ENCODE assay signal across 14 mouse cellular contexts in the genomic region with DNA sequence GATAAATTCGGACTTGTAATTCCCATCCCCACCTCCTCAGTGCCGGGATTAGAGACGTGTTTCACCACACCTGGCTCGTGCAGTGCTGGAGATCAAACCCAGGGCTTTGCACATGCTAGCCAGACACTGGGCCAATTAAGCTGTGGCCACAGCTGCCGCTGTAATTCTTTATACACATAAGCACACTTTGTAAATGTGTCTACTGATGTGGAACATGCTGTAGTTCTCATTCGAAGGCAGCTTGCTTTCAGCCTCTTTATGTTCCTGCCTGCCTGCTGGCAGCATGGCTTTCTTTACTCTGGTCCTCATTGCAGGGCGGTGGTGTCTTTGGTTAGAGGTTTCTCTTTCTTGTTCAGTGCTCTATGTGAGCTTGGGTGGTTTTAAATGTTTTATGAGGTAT. TPM values are rescaled to one million over a fixed set of nuclear protein-coding genes. Genes with fewer than 3 reads are reported as not detected.
A peak's percentile ranks its signal among the peaks of the same experiment; 100 is the strongest.
DNase-seq lines count a peak whose midpoint lies in the region; ATAC-seq and TF ChIP-seq lines count a peak whose summit lies in the region.
"Had no signal": no experiment of that assay in that cellular context is flagged by ENCODE, and none has a peak within 500 bp of the region (broad histone marks: within the 10 kb centered on the region; RNA-seq: fewer than 3 reads in every experiment).

No protein-coding gene starts in this region.

- peak; percentile 47 for DNase-seq in embryo, embryonic 10 days (ENCODE audit: low spot score)
- no peak for DNase-seq in embryo, embryonic 9.5 days (ENCODE audit: extremely low spot score)
- no peak for DNase-seq in limb, embryonic 10.5 days (ENCODE audit: low spot score)
- DNase-seq in midbrain, postnatal 0 days (ENCODE audit: low spot score), result peak; percentile 49
- DNase-seq in right cerebral cortex, postnatal 4 days, result no peak
- no peak for DNase-seq in layer of hippocampus, adult 8-10 months (ENCODE audit: low spot score in 2 of 2)
- no peak for DNase-seq in adrenal gland, postnatal 14 days
- DNase-seq: adrenal gland, postnatal 36 days; cerebellum, adult 11-12 months; kidney, postnatal 4 days; liver, postnatal 0 days had no signal

- TF ChIP-seq CTCF in midbrain, postnatal 0 days (IDR thresholded peaks at IDR 0.05), result no peak

- peak overlapping the region; percentile 70 for H3K27ac ChIP-seq in forebrain, embryonic 13.5 days
- H3K27ac ChIP-seq in limb, embryonic 10.5 days, result 0 out of 2 replicates have a peak overlapping the region, but pooled peaks have one; percentile 15
- no peak overlapping the region for H3K27ac ChIP-seq in midbrain, postnatal 0 days (ENCODE audit: low read depth, low read length)
- H3K27ac ChIP-seq: embryonic facial prominence, embryonic 13.5 days; heart, embryonic 10.5 days had no signal

- ATAC-seq in forebrain, embryonic 13.5 days, result peak; percentile 90
- ATAC-seq in midbrain, postnatal 0 days (ENCODE audit: low FRiP score), result no peak
- ATAC-seq: liver, postnatal 0 days had no signal

- H3K9ac ChIP-seq in forebrain, embryonic 13.5 days, result no peak overlapping the region
- no peak overlapping the region for H3K9ac ChIP-seq in midbrain, postnatal 0 days (replicated peaks; ENCODE audit: low read length, poor library complexity, severe bottlenecking)
- H3K9ac ChIP-seq: embryonic facial prominence, embryonic 13.5 days; liver, postnatal 0 days had no signal

- 0 out of 2 replicates have a peak overlapping the region, but pooled peaks have one; percentile 6 for H3K4me2 ChIP-seq in forebrain, embryonic 13.5 days
- H3K4me2 ChIP-seq in midbrain, postnatal 0 days (ENCODE audit: low read depth, low read length, poor library complexity, severe bottlenecking), result no peak overlapping the region
- H3K4me2 ChIP-seq: embryonic facial prominence, embryonic 13.5 days had no signal

- no peak overlapping the region for H3K4me3 ChIP-seq in forebrain, embryonic 13.5 days
- H3K4me3 ChIP-seq in limb, embryonic 10.5 days, result no peak overlapping the region
- H3K4me3 ChIP-seq in midbrain, postnatal 0 days (ENCODE audit: low read depth, low read length), result no peak overlapping the region
- H3K4me3 ChIP-seq: embryonic facial prominence, embryonic 13.5 days; heart, embryonic 10.5 days had no signal

- no peaks in the 10 kb centered on the region for H3K9me3 ChIP-seq in forebrain, embryonic 13.5 days (replicated peaks)
- H3K9me3 ChIP-seq in limb, embryonic 10.5 days (replicated peaks), result no peaks in the 10 kb centered on the region
- H3K9me3 ChIP-seq in midbrain, postnatal 0 days (ENCODE audit: low read length), result no peaks in the 10 kb centered on the region
- H3K9me3 ChIP-seq: embryonic facial prominence, embryonic 13.5 days; heart, embryonic 10.5 days had no signal

- peaks cover 30% of the 10 kb centered on the region for H3K4me1 ChIP-seq in forebrain, embryonic 13.5 days
- H3K4me1 ChIP-seq in limb, embryonic 10.5 days, result peaks cover 12% of the 10 kb centered on the region
- H3K4me1 ChIP-seq in midbrain, postnatal 0 days (ENCODE audit: insufficient read depth, low read length), result no peaks in the 10 kb centered on the region

- peaks cover 3% of the 10 kb centered on the region; the same call in 1 of the 2 replicates for H3K36me3 ChIP-seq in forebrain, embryonic 13.5 days (ENCODE audit: poor library complexity, severe bottlenecking)
- H3K36me3 ChIP-seq in limb, embryonic 10.5 days, result peaks cover 4% of the 10 kb centered on the region; the same call in 1 of the 2 replicates
- no peaks in the 10 kb centered on the region for H3K36me3 ChIP-seq in midbrain, postnatal 0 days (ENCODE audit: insufficient read depth, low read length)

- no peaks in the 10 kb centered on the region for H3K27me3 ChIP-seq in forebrain, embryonic 13.5 days
- no peaks in the 10 kb centered on the region for H3K27me3 ChIP-seq in limb, embryonic 10.5 days (ENCODE audit: low read depth, poor library complexity, severe bottlenecking)
- H3K27me3 ChIP-seq in midbrain, postnatal 0 days (ENCODE audit: insufficient read depth, low read length), result no peaks in the 10 kb centered on the region
- H3K27me3 ChIP-seq: embryonic facial prominence, embryonic 13.5 days had no signal

- WGBS in forebrain, embryonic 13.5 days, result 8% methylated on average over 7 of the region's 7 CpGs
- 80% methylated on average over 7 of the region's 7 CpGs for WGBS in limb, embryonic 10.5 days
- 21% methylated on average over 7 of the region's 7 CpGs for WGBS in midbrain, postnatal 0 days

RNA-seq across cellular contexts. Expression of gene Lrrc8d, which starts 40.7 kb away (rescaled TPM):
- polyA plus RNA-seq in forebrain, embryonic 13.5 days (2015; fragmentation: Nextera tagmentation; extraction: Ambion mirVana), result 27.2 and 27.3 TPM in 2 replicates
- polyA plus RNA-seq in limb, embryonic 10.5 days (2016; fragmentation: Nextera tagmentation; extraction: Ambion mirVana), result 15.0 and 17.6 TPM in 2 replicates
- 18.5 and 19.1 TPM in 2 replicates for total RNA-seq in midbrain, postnatal 0 days (2014; rRNA removed)
- 30.1 and 30.4 TPM in 2 replicates for polyA plus RNA-seq in midbrain, postnatal 0 days (2015; fragmentation: Nextera tagmentation; extraction: Ambion mirVana)
- total RNA-seq in layer of hippocampus, adult 8-10 months (2022), result 10 to 100 TPM; 45.1 to 57.8 (median 50.1) TPM
- 85.6 and 87.9 TPM in 2 replicates for total RNA-seq in adrenal gland, postnatal 14 days (2021)

Comparison
In these comparisons a context has a peak if more than half of its experiments do, and no peak if none do; other contexts are left out.
1. DNase-seq: peak in embryo, embryonic 10 days (single experiment) and midbrain, postnatal 0 days (single experiment); none in embryo, embryonic 9.5 days (single experiment), limb, embryonic 10.5 days (single experiment), right cerebral cortex, postnatal 4 days (single experiment), layer of hippocampus, adult 8-10 months (0 of 2) and adrenal gland, postnatal 14 days (single experiment).